Mouse (Mus musculus): ENCODE results near the gene Kat8. TPM values are rescaled to one million over a fixed set of nuclear protein-coding genes. Genes with fewer than 3 reads are reported as not detected.

Gene Kat8
- polyA plus RNA-seq, 1 experiment from 2014 or later: 13.3 TPM

- WGBS (ENCODE audit: insufficient replicate concordance): 7% methylated on average over 38 of the region's 38 CpGs
- peak; percentile 82 for ATAC-seq (ENCODE audit: low read depth)
- peak within 1 kb of the TSS; percentile 86 for H3K27ac ChIP-seq (ENCODE audit: low read length)
- peaks cover 33% of the 10 kb centered on the region for H3K36me3 ChIP-seq (ENCODE audit: control insufficient read depth, insufficient read depth)
- no peaks in the 10 kb centered on the region for H3K27me3 ChIP-seq (ENCODE audit: control insufficient read depth, insufficient read depth, low read depth, low read length)
- peak within 1 kb of the TSS; percentile 86 for H3K4me2 ChIP-seq (ENCODE audit: low read depth, low read length)
- H3K9me3 ChIP-seq (replicated peaks; ENCODE audit: control insufficient read depth, low read length): no peaks in the 10 kb centered on the region
- H3K4me1 ChIP-seq (ENCODE audit: control insufficient read depth, low read depth, low read length): peaks cover 31% of the 10 kb centered on the region
- peak within 1 kb of the TSS; percentile 94 for H3K9ac ChIP-seq (ENCODE audit: low read depth, low read length)
- peak within 1 kb of the TSS; percentile 87 for H3K4me3 ChIP-seq (ENCODE audit: low read depth, low read length)
Observed at GRCm38 (mm10) chr7:127903971-127904796, 8.1 kb upstream of the Kat8 start, which contains the start of gene Bckdk. Bckdk (plus strand) TSS chr7:127904082.

GRCm38 (mm10) chr7:127907939-127908338 lies 4.4 kb upstream of the Kat8 start:
- peaks cover 40% of the 10 kb centered on the region for H3K36me3 ChIP-seq (ENCODE audit: control insufficient read depth, insufficient read depth)
- no peak overlapping the region for H3K9ac ChIP-seq (ENCODE audit: low read depth, low read length)
- no peak overlapping the region for H3K4me3 ChIP-seq (ENCODE audit: low read depth, low read length)
- H3K9me3 ChIP-seq (replicated peaks; ENCODE audit: control insufficient read depth, low read length): no peaks in the 10 kb centered on the region
- peaks cover 17% of the 10 kb centered on the region for H3K4me1 ChIP-seq (ENCODE audit: control insufficient read depth, low read depth, low read length)
- H3K27ac ChIP-seq (ENCODE audit: low read length): no peak overlapping the region
- ATAC-seq (ENCODE audit: low read depth): no peak
- no peaks in the 10 kb centered on the region for H3K27me3 ChIP-seq (ENCODE audit: control insufficient read depth, insufficient read depth, low read depth, low read length)
- 82% methylated on average over 12 of the region's 12 CpGs for WGBS (ENCODE audit: insufficient replicate concordance)
- H3K4me2 ChIP-seq (ENCODE audit: low read depth, low read length): no peak overlapping the region

GRCm38 (mm10) chr7:127908656-127909055 lies 3.7 kb upstream of the Kat8 start:
- H3K27me3 ChIP-seq (ENCODE audit: control insufficient read depth, insufficient read depth, low read depth, low read length): no peaks in the 10 kb centered on the region
- peaks cover 23% of the 10 kb centered on the region for H3K4me1 ChIP-seq (ENCODE audit: control insufficient read depth, low read depth, low read length)
- no peak for ATAC-seq (ENCODE audit: low read depth)
- H3K27ac ChIP-seq (ENCODE audit: low read length): no peak overlapping the region
- 73% methylated on average over 4 of the region's 4 CpGs for WGBS (ENCODE audit: insufficient replicate concordance)
- no peaks in the 10 kb centered on the region for H3K9me3 ChIP-seq (replicated peaks; ENCODE audit: control insufficient read depth, low read length)
- H3K4me2 ChIP-seq (ENCODE audit: low read depth, low read length): no peak overlapping the region
- H3K4me3 ChIP-seq (ENCODE audit: low read depth, low read length): no peak overlapping the region
- H3K9ac ChIP-seq (ENCODE audit: low read depth, low read length): no peak overlapping the region
- H3K36me3 ChIP-seq (ENCODE audit: control insufficient read depth, insufficient read depth): peaks cover 40% of the 10 kb centered on the region

- H3K4me2 ChIP-seq (ENCODE audit: low read depth, low read length): peak overlapping the region; percentile 74
- H3K4me1 ChIP-seq (ENCODE audit: control insufficient read depth, low read depth, low read length): peaks cover 10% of the 10 kb centered on the region
- ATAC-seq (ENCODE audit: low read depth): no peak
- H3K9me3 ChIP-seq (replicated peaks; ENCODE audit: control insufficient read depth, low read length): no peaks in the 10 kb centered on the region
- H3K27ac ChIP-seq (ENCODE audit: low read length): peak overlapping the region; percentile 82
- peak overlapping the region; percentile 76 for H3K9ac ChIP-seq (ENCODE audit: low read depth, low read length)
- 3% methylated on average over 4 of the region's 4 CpGs for WGBS (ENCODE audit: insufficient replicate concordance)
- H3K4me3 ChIP-seq (ENCODE audit: low read depth, low read length): peak overlapping the region; percentile 88
- no peaks in the 10 kb centered on the region for H3K27me3 ChIP-seq (ENCODE audit: control insufficient read depth, insufficient read depth, low read depth, low read length)
- peaks cover 17% of the 10 kb centered on the region for H3K36me3 ChIP-seq (ENCODE audit: control insufficient read depth, insufficient read depth)
Observed at GRCm38 (mm10) chr7:127912938-127913337, 622 bp downstream of the Kat8 start.

- H3K27ac ChIP-seq (ENCODE audit: low read length): no peak overlapping the region
- no peak overlapping the region for H3K9ac ChIP-seq (ENCODE audit: low read depth, low read length)
- WGBS (ENCODE audit: insufficient replicate concordance): 83% methylated on average over 12 of the region's 12 CpGs
- no peak overlapping the region for H3K4me2 ChIP-seq (ENCODE audit: low read depth, low read length)
- peaks cover 10% of the 10 kb centered on the region for H3K4me1 ChIP-seq (ENCODE audit: control insufficient read depth, low read depth, low read length)
- H3K9me3 ChIP-seq (replicated peaks; ENCODE audit: control insufficient read depth, low read length): no peaks in the 10 kb centered on the region
- no peak for ATAC-seq (ENCODE audit: low read depth)
- H3K27me3 ChIP-seq (ENCODE audit: control insufficient read depth, insufficient read depth, low read depth, low read length): no peaks in the 10 kb centered on the region
- no peak overlapping the region for H3K4me3 ChIP-seq (ENCODE audit: low read depth, low read length)
- peaks cover 5% of the 10 kb centered on the region; the same call in 1 of the 2 replicates for H3K36me3 ChIP-seq (ENCODE audit: control insufficient read depth, insufficient read depth)
Observed at GRCm38 (mm10) chr7:127915293-127915692, 3.0 kb downstream of the Kat8 start.

- peaks cover 3% of the 10 kb centered on the region for H3K4me1 ChIP-seq (ENCODE audit: control insufficient read depth, low read depth, low read length)
- H3K27me3 ChIP-seq (ENCODE audit: control insufficient read depth, insufficient read depth, low read depth, low read length): no peaks in the 10 kb centered on the region
- H3K9me3 ChIP-seq (replicated peaks; ENCODE audit: control insufficient read depth, low read length): no peaks in the 10 kb centered on the region
- 37% methylated on average over 3 of the region's 3 CpGs for WGBS (ENCODE audit: insufficient replicate concordance)
- H3K27ac ChIP-seq (ENCODE audit: low read length): no peak overlapping the region
- no peak overlapping the region for H3K9ac ChIP-seq (ENCODE audit: low read depth, low read length)
- H3K36me3 ChIP-seq (ENCODE audit: control insufficient read depth, insufficient read depth): peaks cover 5% of the 10 kb centered on the region; the same call in 1 of the 2 replicates
- H3K4me3 ChIP-seq (ENCODE audit: low read depth, low read length): no peak overlapping the region
- ATAC-seq (ENCODE audit: low read depth): no peak
- no peak overlapping the region for H3K4me2 ChIP-seq (ENCODE audit: low read depth, low read length)
Observed at GRCm38 (mm10) chr7:127918203-127918602, 5.9 kb downstream of the Kat8 start.

- no peak overlapping the region for H3K9ac ChIP-seq (ENCODE audit: low read depth, low read length)
- WGBS (ENCODE audit: insufficient replicate concordance): 56% methylated on average over 7 of the region's 7 CpGs
- no peak overlapping the region for H3K4me2 ChIP-seq (ENCODE audit: low read depth, low read length)
- ATAC-seq (ENCODE audit: low read depth): no peak
- no peaks in the 10 kb centered on the region for H3K27me3 ChIP-seq (ENCODE audit: control insufficient read depth, insufficient read depth, low read depth, low read length)
- H3K36me3 ChIP-seq (ENCODE audit: control insufficient read depth, insufficient read depth): peaks cover 5% of the 10 kb centered on the region; the same call in 1 of the 2 replicates
- H3K4me3 ChIP-seq (ENCODE audit: low read depth, low read length): no peak overlapping the region
- H3K9me3 ChIP-seq (replicated peaks; ENCODE audit: control insufficient read depth, low read length): no peaks in the 10 kb centered on the region
- peaks cover 4% of the 10 kb centered on the region for H3K4me1 ChIP-seq (ENCODE audit: control insufficient read depth, low read depth, low read length)
- H3K27ac ChIP-seq (ENCODE audit: low read length): no peak overlapping the region
Observed at GRCm38 (mm10) chr7:127919290-127919689, 7.0 kb downstream of the Kat8 start.

GRCm38 (mm10) chr7:127921516-127921915 lies 9.2 kb downstream of the Kat8 start:
- Histone ChIP-seq H3K4me2 (ENCODE audit: low read depth, low read length) (no peak overlapping the region), H3K27ac (ENCODE audit: low read length) (no peak overlapping the region; the same call in 1 of the 2 replicates), H3K36me3 (ENCODE audit: control insufficient read depth, insufficient read depth) (no peaks in the 10 kb centered on the region), H3K4me3 (ENCODE audit: low read depth, low read length) (no peak overlapping the region), H3K9ac (ENCODE audit: low read depth, low read length) (no peak overlapping the region), H3K9me3 (replicated peaks; ENCODE audit: control insufficient read depth, low read length) (no peaks in the 10 kb centered on the region), H3K27me3 (ENCODE audit: control insufficient read depth, insufficient read depth, low read depth, low read length) (no peaks in the 10 kb centered on the region), H3K4me1 (ENCODE audit: control insufficient read depth, low read depth, low read length) (peaks cover 4% of the 10 kb centered on the region)
- WGBS (ENCODE audit: insufficient replicate concordance): 37% methylated on average over 8 of the region's 8 CpGs
- no peak for ATAC-seq (ENCODE audit: low read depth)

All from liver, embryonic 16.5 days (tissue).